ENCODE assay signal across 17 mouse cellular contexts in the genomic region with DNA sequence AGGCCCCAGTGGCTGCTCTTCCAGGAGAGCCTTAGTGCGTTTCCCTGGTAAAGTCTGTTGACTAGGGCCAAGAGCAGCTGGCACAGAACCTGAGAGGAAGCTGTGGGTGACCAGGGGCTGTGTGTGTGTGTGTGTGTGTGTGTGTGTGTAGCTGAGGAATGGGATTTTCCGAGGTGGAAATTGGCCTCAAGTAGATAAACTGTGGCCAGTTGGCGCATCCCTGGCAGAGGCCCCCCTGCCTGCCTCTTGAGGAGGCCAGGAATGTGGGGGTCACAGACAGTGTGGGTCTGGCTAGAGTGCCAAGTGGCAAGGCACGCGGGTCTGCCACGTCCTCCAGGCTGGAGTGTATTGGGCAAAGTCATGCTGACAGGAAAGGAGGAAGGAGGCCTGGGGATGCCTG. TPM values are rescaled to one million over a fixed set of nuclear protein-coding genes. Genes with fewer than 3 reads are reported as not detected.
DNase-seq lines count a peak whose midpoint lies in the region; ATAC-seq and TF ChIP-seq lines count a peak whose summit lies in the region.
"Had no signal": no experiment of that assay in that cellular context is flagged by ENCODE, and none has a peak within 500 bp of the region (broad histone marks: within the 10 kb centered on the region; RNA-seq: fewer than 3 reads in every experiment).

No protein-coding gene starts in this region.

- no peaks in the 10 kb centered on the region; the same call in 1 of the 2 replicates for H3K27me3 ChIP-seq in heart, postnatal 0 days (ENCODE audit: control insufficient read depth, insufficient read depth, low read length)
- H3K27me3 ChIP-seq in heart, adult 2 months (ENCODE audit: control insufficient read depth, insufficient read depth, low read length) = no peaks in the 10 kb centered on the region
- no peaks in the 10 kb centered on the region for H3K27me3 ChIP-seq in kidney, embryonic 16.5 days (ENCODE audit: insufficient read depth, low read length)
- H3K27me3 ChIP-seq in midbrain, postnatal 0 days (ENCODE audit: insufficient read depth, low read length) = no peaks in the 10 kb centered on the region
- H3K27me3 ChIP-seq in midbrain, embryonic 15.5 days (replicated peaks) = no peaks in the 10 kb centered on the region; the same call in 1 of the 2 replicates
- H3K27me3 ChIP-seq: lung, embryonic 15.5 days; midbrain, embryonic 12.5 days had no signal

- no peak overlapping the region for H3K4me3 ChIP-seq in heart, postnatal 0 days (ENCODE audit: low read depth, low read length)
- no peak overlapping the region for H3K4me3 ChIP-seq in heart, adult 2 months
- no peak overlapping the region for H3K4me3 ChIP-seq in kidney, embryonic 16.5 days (ENCODE audit: low read length)
- H3K4me3 ChIP-seq in midbrain, postnatal 0 days (ENCODE audit: low read depth, low read length) = no peak overlapping the region
- H3K4me3 ChIP-seq in midbrain, embryonic 15.5 days = no peak overlapping the region
- H3K4me3 ChIP-seq: erythroblast, embryonic 14.5 days; lung, embryonic 15.5 days; midbrain, embryonic 12.5 days had no signal

- WGBS in heart, postnatal 0 days = 30% methylated on average over 6 of the region's 6 CpGs
- 37% methylated on average over 6 of the region's 6 CpGs for WGBS in heart, adult 2 months
- 50% methylated on average over 6 of the region's 6 CpGs for WGBS in kidney, embryonic 16.5 days
- WGBS in midbrain, postnatal 0 days = 62% methylated on average over 6 of the region's 6 CpGs
- 67% methylated on average over 6 of the region's 6 CpGs for WGBS in midbrain, embryonic 15.5 days

- no peak for TF ChIP-seq CTCF in heart, postnatal 0 days (IDR thresholded peaks at IDR 0.05; ENCODE audit: low read depth)
- no peak for TF ChIP-seq CTCF in heart, adult 2 months (IDR thresholded peaks at IDR 0.05)
- no peak for TF ChIP-seq CTCF in midbrain, postnatal 0 days (IDR thresholded peaks at IDR 0.05)

- no peak overlapping the region for H3K4me2 ChIP-seq in heart, postnatal 0 days (ENCODE audit: low read depth, low read length)
- H3K4me2 ChIP-seq in kidney, embryonic 16.5 days (replicated peaks; ENCODE audit: low read depth, low read length) = no peak overlapping the region
- no peak overlapping the region for H3K4me2 ChIP-seq in midbrain, postnatal 0 days (ENCODE audit: low read depth, low read length, poor library complexity, severe bottlenecking)
- H3K4me2 ChIP-seq in midbrain, embryonic 15.5 days = no peak overlapping the region
- H3K4me2 ChIP-seq: lung, embryonic 15.5 days; midbrain, embryonic 12.5 days had no signal

- H3K79me2 ChIP-seq in heart, adult 2 months (replicated peaks; ENCODE audit: control insufficient read depth, insufficient read depth, low read length) = no peaks in the 10 kb centered on the region

- H3K9me3 ChIP-seq in heart, postnatal 0 days (replicated peaks; ENCODE audit: control insufficient read depth, low read length) = no peaks in the 10 kb centered on the region
- H3K9me3 ChIP-seq in kidney, embryonic 16.5 days (ENCODE audit: low read length) = no peaks in the 10 kb centered on the region
- H3K9me3 ChIP-seq in midbrain, postnatal 0 days (ENCODE audit: low read length) = no peaks in the 10 kb centered on the region
- no peaks in the 10 kb centered on the region for H3K9me3 ChIP-seq in midbrain, embryonic 15.5 days
- H3K9me3 ChIP-seq: lung, embryonic 15.5 days; midbrain, embryonic 12.5 days had no signal

- peak; percentile 50 to 66 for DNase-seq in cerebellum, postnatal 10 days
- no peak for DNase-seq in cerebellum, adult 9-10 months
- no peak for DNase-seq in heart, postnatal 0 days (ENCODE audit: low spot score)
- no peak for DNase-seq in heart, adult 2 months
- DNase-seq in kidney, postnatal 36 days = peak; percentile 18 to 50
- peak; percentile 53 for DNase-seq in midbrain, postnatal 0 days (ENCODE audit: low spot score)
- DNase-seq: cerebellum, adult 11 months; right cerebral cortex, adult 18-20 months; thymus, adult 2 months had no signal

- TF ChIP-seq EP300 in heart, postnatal 0 days (IDR thresholded peaks at IDR 0.05; ENCODE audit: low read depth) = no peak
- no peak for TF ChIP-seq EP300 in heart, adult 2 months (IDR thresholded peaks at IDR 0.05; ENCODE audit: insufficient read depth, low read depth, low read length)

- no peak overlapping the region for H3K27ac ChIP-seq in heart, postnatal 0 days (ENCODE audit: low read depth)
- H3K27ac ChIP-seq in heart, adult 2 months = no peak overlapping the region
- no peak overlapping the region for H3K27ac ChIP-seq in kidney, embryonic 16.5 days (ENCODE audit: low read length)
- H3K27ac ChIP-seq in midbrain, postnatal 0 days (ENCODE audit: low read depth, low read length) = no peak overlapping the region
- H3K27ac ChIP-seq in midbrain, embryonic 15.5 days = no peak overlapping the region
- H3K27ac ChIP-seq: lung, embryonic 15.5 days; midbrain, embryonic 12.5 days had no signal

- H3K4me1 ChIP-seq in heart, postnatal 0 days (ENCODE audit: control insufficient read depth, insufficient read depth) = no peaks in the 10 kb centered on the region
- no peaks in the 10 kb centered on the region for H3K4me1 ChIP-seq in heart, adult 2 months (ENCODE audit: control insufficient read depth, insufficient read depth, low read length)
- H3K4me1 ChIP-seq in kidney, embryonic 16.5 days (ENCODE audit: insufficient read depth, low read length) = peaks cover 3% of the 10 kb centered on the region; the same call in 1 of the 2 replicates
- H3K4me1 ChIP-seq in midbrain, postnatal 0 days (ENCODE audit: insufficient read depth, low read length) = no peaks in the 10 kb centered on the region
- no peaks in the 10 kb centered on the region for H3K4me1 ChIP-seq in midbrain, embryonic 15.5 days
- H3K4me1 ChIP-seq: midbrain, embryonic 12.5 days had no signal

- intact Hi-C loops in heart, adult 2 months (cut with DNase I) = no loop called here

- peaks cover 5% of the 10 kb centered on the region; the same call in 1 of the 2 replicates for H3K36me3 ChIP-seq in heart, postnatal 0 days (replicated peaks; ENCODE audit: control insufficient read depth, insufficient read depth, low read length)
- no peaks in the 10 kb centered on the region for H3K36me3 ChIP-seq in heart, adult 2 months (ENCODE audit: control insufficient read depth, insufficient read depth, low read length)
- no peaks in the 10 kb centered on the region for H3K36me3 ChIP-seq in kidney, embryonic 16.5 days (ENCODE audit: insufficient read depth, low read length)
- H3K36me3 ChIP-seq in midbrain, postnatal 0 days (ENCODE audit: insufficient read depth, low read length) = no peaks in the 10 kb centered on the region
- H3K36me3 ChIP-seq in midbrain, embryonic 15.5 days (replicated peaks) = no peaks in the 10 kb centered on the region
- H3K36me3 ChIP-seq: midbrain, embryonic 12.5 days had no signal

- no peak overlapping the region for H3K9ac ChIP-seq in heart, postnatal 0 days (replicated peaks; ENCODE audit: low read depth, low read length)
- no peak overlapping the region for H3K9ac ChIP-seq in heart, adult 2 months (ENCODE audit: low read depth, low read length)
- no peak overlapping the region for H3K9ac ChIP-seq in kidney, embryonic 16.5 days (replicated peaks; ENCODE audit: low read length)
- H3K9ac ChIP-seq in midbrain, postnatal 0 days (replicated peaks; ENCODE audit: low read length, poor library complexity, severe bottlenecking) = no peak overlapping the region
- no peak overlapping the region for H3K9ac ChIP-seq in midbrain, embryonic 15.5 days
- H3K9ac ChIP-seq: lung, embryonic 15.5 days; midbrain, embryonic 12.5 days had no signal

- TF ChIP-seq POLR2A in heart, adult 2 months (IDR thresholded peaks at IDR 0.05; ENCODE audit: insufficient read depth, low read depth, low read length) = no peak

- peak; percentile 30; the same call in 1 of the 2 replicates for ATAC-seq in heart, postnatal 0 days (ENCODE audit: insufficient read depth, low read depth)
- no peak for ATAC-seq in kidney, embryonic 16.5 days (ENCODE audit: low FRiP score, low TSS enrichment)
- ATAC-seq in midbrain, postnatal 0 days (ENCODE audit: low FRiP score) = no peak
- ATAC-seq in midbrain, embryonic 15.5 days (replicated peaks) = no peak
- ATAC-seq: forebrain, embryonic 16.5 days; inflammation-experienced regulatory T-cells, adult 6 months; Patski had no signal

RNA-seq across cellular contexts. Expression of a gene that starts 20.9 kb away (rescaled TPM):
- total RNA-seq in heart, postnatal 0 days (2014; rRNA removed; ENCODE audit: low replicate concordance) = 6.9 and 12.1 TPM in 2 replicates
- polyA plus RNA-seq in heart, postnatal 0 days (2015; fragmentation: Nextera tagmentation; extraction: Ambion mirVana) = 2.4 TPM in 2 replicates
- 1 to 10 TPM; 4.0 to 5.0 TPM for total RNA-seq in heart, adult 2 months (2021)
- 7.3 and 8.1 TPM in 2 replicates for polyA plus RNA-seq in heart, adult 2 months (2012; rRNA removed)
- polyA plus RNA-seq in kidney, embryonic 16.5 days (2015; fragmentation: Nextera tagmentation; extraction: Ambion mirVana) = 4.9 and 5.2 TPM in 2 replicates
- total RNA-seq in midbrain, postnatal 0 days (2014; rRNA removed) = 72.9 and 76.5 TPM in 2 replicates
- 15.5 and 16.7 TPM in 2 replicates for polyA plus RNA-seq in midbrain, postnatal 0 days (2015; fragmentation: Nextera tagmentation; extraction: Ambion mirVana)
- 21.6 and 25.1 TPM in 2 replicates for polyA plus RNA-seq in midbrain, embryonic 15.5 days (2015; fragmentation: Nextera tagmentation; extraction: Ambion mirVana)

RNA-seq across cellular contexts. Expression of a gene that starts 37.8 kb away (rescaled TPM):
- total RNA-seq in heart, postnatal 0 days (2014; rRNA removed; ENCODE audit: low replicate concordance) = 313 and 411 TPM in 2 replicates
- polyA plus RNA-seq in heart, postnatal 0 days (2015; fragmentation: Nextera tagmentation; extraction: Ambion mirVana) = 362 and 388 TPM in 2 replicates
- 10 to 100 TPM; 33.5 to 49.9 TPM for total RNA-seq in heart, adult 2 months (2021)
- polyA plus RNA-seq in heart, adult 2 months (2012; rRNA removed) = 124 and 131 TPM in 2 replicates
- 35.9 and 46.1 TPM in 2 replicates for polyA plus RNA-seq in kidney, embryonic 16.5 days (2015; fragmentation: Nextera tagmentation; extraction: Ambion mirVana)
- 27.7 and 35.8 TPM in 2 replicates for total RNA-seq in midbrain, postnatal 0 days (2014; rRNA removed)
- 35.0 and 36.2 TPM in 2 replicates for polyA plus RNA-seq in midbrain, postnatal 0 days (2015; fragmentation: Nextera tagmentation; extraction: Ambion mirVana)
- polyA plus RNA-seq in midbrain, embryonic 15.5 days (2015; fragmentation: Nextera tagmentation; extraction: Ambion mirVana) = 8.7 and 9.3 TPM in 2 replicates
- polyA plus RNA-seq: erythroblast, embryonic 14.5 days; Patski had no signal

Comparison
In these comparisons a context has a peak if more than half of its experiments do, and no peak if none do; other contexts are left out.
1. DNase-seq: peak in cerebellum, postnatal 10 days (2 of 2), kidney, postnatal 36 days (2 of 2) and midbrain, postnatal 0 days (single experiment); none in cerebellum, adult 9-10 months (single experiment), heart, postnatal 0 days (single experiment) and heart, adult 2 months (0 of 2).